Mouse (Mus musculus) kidney, embryonic 16.5 days (tissue): ENCODE results near the gene Gm14137. TPM values are rescaled to one million over a fixed set of nuclear protein-coding genes. Genes with fewer than 3 reads are reported as not detected.
A peak's percentile ranks its signal among the peaks of the same experiment; 100 is the strongest.

Source experiments
- ATAC-seq: fragments of 200-750 bp; cut with Nextera tagmentation; 2 replicates; pipeline ENCODE4 v1.8.0; 2017; ENCODE audit warnings: moderate TSS enrichment; ENCODE audit not compliant: low FRiP score, low TSS enrichment
- H3K27ac ChIP-seq: fragments of 300-500 bp; sonication (generic); 2 replicates; pipeline ENCODE4 v1.5.1; 2014; ENCODE audit warnings: low read length
- H3K27me3 ChIP-seq: fragments of 300-500 bp; sonication (generic); 2 replicates; pipeline ENCODE4 v1.6.1; 2014; ENCODE audit warnings: low read length, control low read depth, mixed read lengths; ENCODE audit not compliant: insufficient read depth
- H3K36me3 ChIP-seq: fragments of 300-500 bp; sonication (generic); 2 replicates; pipeline ENCODE4 v1.6.1; 2014; ENCODE audit warnings: low read length, control low read depth, mixed read lengths; ENCODE audit not compliant: insufficient read depth
- H3K4me1 ChIP-seq: fragments of 300-500 bp; sonication (generic); 2 replicates; pipeline ENCODE4 v1.6.1; 2014; ENCODE audit warnings: low read length, control low read depth, mixed read lengths; ENCODE audit not compliant: insufficient read depth
- H3K4me2 ChIP-seq: fragments of 300-500 bp; sonication (generic); replicated peaks from 2 replicates; pipeline ENCODE4 v1.6.1; 2014; ENCODE audit warnings: low read depth, low read length
- H3K4me3 ChIP-seq: fragments of 300-500 bp; sonication (generic); 2 replicates; pipeline ENCODE4 v1.5.1; 2014; ENCODE audit warnings: mild to moderate bottlenecking, low read length
- H3K9ac ChIP-seq: fragments of 300-500 bp; sonication (generic); replicated peaks from 2 replicates; pipeline ENCODE4 v1.6.1; 2014; ENCODE audit warnings: low read length
- H3K9me3 ChIP-seq: fragments of 300-500 bp; sonication (generic); 2 replicates; pipeline ENCODE4 v1.6.1; 2016; ENCODE audit warnings: low read length, control low read depth
- WGBS: fragments of 180-500 bp; shearing (Covaris S2); extraction: QIAGEN DNeasy Blood & Tissue Kit; methylation state at CpG from one replicate; pipeline ENCODE4 v1.1.7; 2014; 5-methylcytosine and 5-hydroxymethylcytosine counted together
- polyA plus RNA-seq: library from polyadenylated mRNA; unstranded; fragments of >200 nt; fragmentation: Nextera tagmentation; extraction: Ambion mirVana; gene quantifications from 2 replicates; pipeline ENCODE4 v1.2.1, GENCODE M21; 2015

Gene Gm14137
- 0.56 and 0.85 TPM in 2 replicates for polyA plus RNA-seq

- H3K4me2 ChIP-seq = no peak within 1 kb of the TSS
These were observed at the start of gene Gm14137 for GRCm38 (mm10) chr2:119173991-119174651. Gm14137 (plus strand) TSS chr2:119174509.

GRCm38 (mm10) chr2:119136346-119136898 is 37.9 kb upstream of the Gm14137 start:
- Histone ChIP-seq H3K9ac (no peak overlapping the region), H3K36me3 (peaks cover 55% of the 10 kb centered on the region), H3K27ac (no peak overlapping the region), H3K27me3 (no peaks in the 10 kb centered on the region), H3K4me2 (no peak overlapping the region), H3K9me3 (no peaks in the 10 kb centered on the region), H3K4me1 (no peaks in the 10 kb centered on the region), H3K4me3 (no peak overlapping the region)
- 87% methylated on average over 5 of the region's 5 CpGs for WGBS
- ATAC-seq = no peak

More at GRCm38 (mm10) chr2:119173991-119174651, at the start of gene Gm14137:
- Histone ChIP-seq H3K27me3 (no peaks in the 10 kb centered on the region), H3K27ac (peak within 1 kb of the TSS; percentile 52; the same call in 1 of the 2 replicates), H3K9me3 (no peaks in the 10 kb centered on the region), H3K4me1 (peaks cover 31% of the 10 kb centered on the region), H3K4me3 (no peak within 1 kb of the TSS), H3K9ac (peak within 1 kb of the TSS; percentile 36; the same call in 1 of the 2 replicates), H3K36me3 (0 out of 2 replicates have a peak, but pooled peaks cover 6% of the 10 kb centered on the region)
- ATAC-seq = 0 out of 2 replicates have a peak, but pooled peaks have one; percentile 17
- 51% methylated on average over 8 of the region's 8 CpGs for WGBS

GRCm38 (mm10) chr2:119145199-119145598 is 29.1 kb upstream of the Gm14137 start:
- peaks cover 55% of the 10 kb centered on the region for H3K36me3 ChIP-seq
- 87% methylated on average over 2 of the region's 2 CpGs for WGBS

GRCm38 (mm10) chr2:119146435-119146834 is 27.9 kb upstream of the Gm14137 start:
- no peak overlapping the region for H3K4me3 ChIP-seq
- no peak for ATAC-seq
- peaks cover 61% of the 10 kb centered on the region for H3K36me3 ChIP-seq
- 81% methylated on average over 6 of the region's 6 CpGs for WGBS
- no peaks in the 10 kb centered on the region; the same call in 1 of the 2 replicates for H3K4me1 ChIP-seq
- H3K4me2 ChIP-seq = no peak overlapping the region
- no peaks in the 10 kb centered on the region for H3K27me3 ChIP-seq
- peaks cover 5% of the 10 kb centered on the region; the same call in 1 of the 2 replicates for H3K9me3 ChIP-seq
- H3K9ac ChIP-seq = no peak overlapping the region
- H3K27ac ChIP-seq = no peak overlapping the region

More at GRCm38 (mm10) chr2:119145199-119145598, 29.1 kb upstream of the Gm14137 start:
- no peak overlapping the region for H3K9ac ChIP-seq
- peaks cover 5% of the 10 kb centered on the region; the same call in 1 of the 2 replicates for H3K9me3 ChIP-seq
- H3K27ac ChIP-seq = no peak overlapping the region
- H3K4me3 ChIP-seq = no peak overlapping the region
- H3K4me2 ChIP-seq = no peak overlapping the region
- no peak for ATAC-seq
- H3K27me3 ChIP-seq = no peaks in the 10 kb centered on the region
- no peaks in the 10 kb centered on the region; the same call in 1 of the 2 replicates for H3K4me1 ChIP-seq

GRCm38 (mm10) chr2:119147160-119147678 is 27.1 kb upstream of the Gm14137 start:
- no peaks in the 10 kb centered on the region; the same call in 1 of the 2 replicates for H3K4me1 ChIP-seq
- H3K27me3 ChIP-seq = no peaks in the 10 kb centered on the region
- no peak overlapping the region; the same call in 1 of the 2 replicates for H3K27ac ChIP-seq
- peak; percentile 74 for ATAC-seq
- H3K4me3 ChIP-seq = no peak overlapping the region
- H3K9me3 ChIP-seq = peaks cover 5% of the 10 kb centered on the region; the same call in 1 of the 2 replicates
- WGBS = 46% methylated on average over 22 of the region's 22 CpGs
- peaks cover 63% of the 10 kb centered on the region for H3K36me3 ChIP-seq
- no peak overlapping the region for H3K9ac ChIP-seq
- no peak overlapping the region; the same call in 1 of the 2 replicates for H3K4me2 ChIP-seq

- 77% methylated on average over 8 of the region's 8 CpGs for WGBS
- no peak overlapping the region; the same call in 1 of the 2 replicates for H3K27ac ChIP-seq
- no peak for ATAC-seq
These were observed 26.5 kb upstream of the Gm14137 start for GRCm38 (mm10) chr2:119147775-119148174.

GRCm38 (mm10) chr2:119152255-119152654 is 22.1 kb upstream of the Gm14137 start:
- Histone ChIP-seq H3K4me2 (no peak overlapping the region), H3K4me3 (no peak overlapping the region), H3K36me3 (peaks cover 39% of the 10 kb centered on the region), H3K9me3 (no peaks in the 10 kb centered on the region), H3K27me3 (no peaks in the 10 kb centered on the region), H3K27ac (no peak overlapping the region), H3K9ac (no peak overlapping the region), H3K4me1 (peaks cover 12% of the 10 kb centered on the region)
- WGBS = 87% methylated on average over 6 of the region's 6 CpGs
- ATAC-seq = no peak

More at GRCm38 (mm10) chr2:119147775-119148174, 26.5 kb upstream of the Gm14137 start:
- Histone ChIP-seq H3K27me3 (no peaks in the 10 kb centered on the region), H3K9me3 (peaks cover 5% of the 10 kb centered on the region; the same call in 1 of the 2 replicates), H3K4me2 (no peak overlapping the region), H3K9ac (no peak overlapping the region), H3K4me1 (no peaks in the 10 kb centered on the region; the same call in 1 of the 2 replicates), H3K36me3 (peaks cover 63% of the 10 kb centered on the region), H3K4me3 (no peak overlapping the region)

- Histone ChIP-seq H3K4me3 (no peak overlapping the region), H3K27me3 (no peaks in the 10 kb centered on the region), H3K36me3 (peaks cover 29% of the 10 kb centered on the region), H3K4me2 (no peak overlapping the region), H3K4me1 (peaks cover 14% of the 10 kb centered on the region), H3K27ac (no peak overlapping the region), H3K9me3 (no peaks in the 10 kb centered on the region), H3K9ac (no peak overlapping the region)
- no peak for ATAC-seq
- 80% methylated on average over 2 of the region's 2 CpGs for WGBS
These were observed 19.6 kb upstream of the Gm14137 start for GRCm38 (mm10) chr2:119154683-119155082.

GRCm38 (mm10) chr2:119155388-119155787 is 18.9 kb upstream of the Gm14137 start:
- Histone ChIP-seq H3K27ac (no peak overlapping the region), H3K9ac (peak overlapping the region; percentile 91), H3K27me3 (no peaks in the 10 kb centered on the region), H3K4me2 (peak overlapping the region; percentile 77), H3K36me3 (peaks cover 24% of the 10 kb centered on the region), H3K4me3 (no peak overlapping the region), H3K4me1 (peaks cover 14% of the 10 kb centered on the region), H3K9me3 (no peaks in the 10 kb centered on the region)
- 75% methylated on average over 9 of the region's 9 CpGs for WGBS
- no peak for ATAC-seq
